Mouse (Mus musculus) erythroblast, embryonic 14.5 days (primary cell): ENCODE results near the gene Itgb8.

Experiments used
- GATA1 ChIP-seq: IDR thresholded peaks from 2 replicates; pipeline ENCODE4 v1.6.1; 2012; ENCODE audit warnings: low read length, inconsistent platforms, mixed read lengths
- TAL1 ChIP-seq: IDR thresholded peaks from 3 replicates; pipeline ENCODE4 v1.6.1; 2012; ENCODE audit warnings: low read length, inconsistent platforms, mixed read lengths

GRCm38 (mm10) chr12:119209384-119210072 lies 29.1 kb downstream of the Itgb8 start:
- no peak for TF ChIP-seq GATA1
- TF ChIP-seq TAL1, result no peak
